Mouse (Mus musculus): ENCODE measurements around the gene Tmem129. TPM values are rescaled to one million over a fixed set of nuclear protein-coding genes. Genes with fewer than 3 reads are reported as not detected.

The Tmem129 gene
- polyA plus RNA-seq, 1 experiment from 2014 or later, result 37.5 TPM

DNA sequence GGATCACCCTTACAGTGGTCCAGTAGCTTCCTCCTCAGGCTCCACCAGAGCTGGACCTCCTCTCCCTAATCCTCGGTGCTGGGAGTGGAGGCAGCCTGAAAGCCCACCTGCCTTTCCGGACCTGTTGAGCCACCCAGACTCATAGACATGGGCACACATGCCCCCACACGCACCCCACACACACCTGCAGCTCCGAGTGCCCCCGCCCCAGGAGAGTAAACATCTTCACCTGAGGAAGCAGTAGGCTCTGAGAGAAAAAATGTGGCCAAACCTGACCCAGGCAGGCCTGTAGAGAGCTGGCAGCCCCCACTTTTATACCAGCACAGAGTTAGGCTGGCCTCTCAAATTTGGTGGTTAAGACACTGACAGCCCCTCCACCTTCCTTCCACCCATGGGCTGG lies 38.2 kb upstream of the Tmem129 start:
- Histone ChIP-seq H3K9me3 (no peaks in the 10 kb centered on the region), H3K9ac (replicated peaks) (no peak overlapping the region), H3K27ac (replicated peaks) (peak overlapping the region; percentile 92), H3K4me1 (peaks cover 96% of the 10 kb centered on the region), H3K4me2 (replicated peaks) (peak overlapping the region; percentile 68), H3K36me3 (no peaks in the 10 kb centered on the region), H3K4me3 (no peak overlapping the region), H3K27me3 (peaks cover 93% of the 10 kb centered on the region)
- WGBS, result 35% methylated on average over 5 of the region's 5 CpGs
- ATAC-seq (ENCODE audit: low FRiP score, low read depth), result no peak

DNA sequence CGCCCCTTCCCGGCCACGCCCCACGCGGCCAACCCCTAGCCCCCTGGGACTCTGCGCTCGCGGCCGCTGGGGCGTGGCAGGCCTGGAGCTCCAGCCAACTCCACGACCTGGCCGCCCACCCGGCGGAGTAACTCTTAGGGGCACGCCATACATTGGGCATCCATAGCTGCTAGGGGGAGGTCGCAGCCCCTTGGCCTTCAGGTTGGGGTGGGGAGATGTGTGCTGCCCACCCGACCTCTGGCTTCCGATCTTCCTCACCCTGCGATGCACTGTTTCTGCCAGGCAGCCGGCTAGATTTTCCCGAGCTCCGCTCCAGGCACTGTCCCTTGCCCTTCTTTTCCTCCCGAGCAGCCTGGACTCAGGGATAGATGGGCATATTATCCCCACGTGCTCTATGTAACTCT lies 37.5 kb upstream of the Tmem129 start:
- H3K9me3 ChIP-seq, result no peaks in the 10 kb centered on the region
- peak overlapping the region; percentile 68 for H3K4me2 ChIP-seq (replicated peaks)
- peak overlapping the region; percentile 41 for H3K4me3 ChIP-seq
- H3K4me1 ChIP-seq, result peaks cover 94% of the 10 kb centered on the region
- H3K27me3 ChIP-seq, result peaks cover 92% of the 10 kb centered on the region
- peak; percentile 5; the same call in 1 of the 2 replicates for ATAC-seq (ENCODE audit: low FRiP score, low read depth)
- peak overlapping the region; percentile 92 for H3K27ac ChIP-seq (replicated peaks)
- H3K36me3 ChIP-seq, result no peaks in the 10 kb centered on the region
- peak overlapping the region; percentile 54 for H3K9ac ChIP-seq (replicated peaks)
- 2% methylated on average over 24 of the region's 24 CpGs for WGBS

DNA sequence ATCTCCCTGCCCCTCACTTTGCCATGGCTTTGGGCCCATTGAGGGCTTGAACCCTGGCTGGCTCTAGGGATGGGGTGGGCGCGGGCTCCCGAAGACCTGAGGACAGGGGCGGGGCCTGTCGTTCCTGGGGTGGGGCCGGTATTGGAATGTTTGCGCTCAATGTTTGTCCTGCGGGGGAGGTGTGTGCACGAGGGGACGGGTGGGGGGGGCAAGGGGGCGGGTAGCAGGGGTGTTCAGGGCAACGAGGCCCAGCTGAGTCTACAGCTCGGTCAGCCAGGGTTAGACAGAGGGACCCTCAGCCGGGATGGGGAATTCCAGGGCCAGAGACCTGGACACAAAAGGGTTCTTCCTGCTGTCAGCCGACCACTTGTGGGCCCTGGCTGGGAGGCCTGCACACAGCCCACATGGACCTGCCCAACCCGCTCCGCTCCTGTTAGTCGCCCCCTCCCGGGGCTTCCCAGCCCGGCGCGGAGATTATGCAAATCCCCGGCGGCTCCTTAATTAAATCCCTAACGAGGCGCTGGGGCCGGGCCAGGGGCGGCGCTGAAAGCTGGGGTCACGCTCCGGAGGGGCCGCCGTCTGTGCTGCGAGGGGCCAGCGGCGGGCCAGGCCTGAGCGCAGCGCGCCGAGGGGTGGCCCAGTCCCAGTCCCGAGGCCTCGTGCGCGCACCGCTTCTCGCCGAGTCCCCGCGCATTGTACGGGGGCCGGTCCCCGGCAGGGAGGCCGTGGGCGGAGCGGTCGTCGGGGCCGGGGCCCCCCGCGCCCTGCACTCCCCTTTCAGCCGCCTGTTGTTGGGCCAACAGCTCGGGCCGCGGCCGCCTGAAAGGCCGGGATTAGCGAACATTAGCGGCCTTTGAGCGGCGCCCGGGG lies 36.9 kb upstream of the Tmem129 start:
- Histone ChIP-seq H3K27ac (replicated peaks) (peak overlapping the region; percentile 92), H3K9ac (replicated peaks) (peak overlapping the region; percentile 54), H3K9me3 (no peaks in the 10 kb centered on the region), H3K4me1 (peaks cover 94% of the 10 kb centered on the region), H3K4me3 (peak overlapping the region; percentile 41), H3K4me2 (replicated peaks) (peak overlapping the region; percentile 68), H3K36me3 (no peaks in the 10 kb centered on the region), H3K27me3 (peaks cover 92% of the 10 kb centered on the region)
- 1% methylated on average over 54 of the region's 71 CpGs for WGBS
- peak; percentile 88 for ATAC-seq (ENCODE audit: low FRiP score, low read depth)

DNA sequence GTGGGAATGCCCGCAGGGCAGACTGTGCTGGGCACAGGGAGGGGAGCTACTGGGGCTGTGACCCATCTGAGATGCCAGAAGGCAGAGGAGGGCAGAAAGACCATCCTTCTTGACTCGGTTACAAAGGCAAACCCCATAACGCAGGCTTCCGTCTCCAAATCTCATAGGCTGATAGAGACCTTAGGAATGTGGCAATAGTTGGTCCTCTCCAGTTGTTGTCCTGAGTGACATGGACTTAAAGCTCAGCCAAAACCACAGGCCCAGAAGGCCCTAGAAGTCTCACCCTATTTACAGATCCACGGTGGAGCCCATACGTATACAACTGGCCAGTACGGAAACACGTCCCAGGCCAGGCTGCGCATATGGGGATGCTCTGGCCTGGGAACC lies 36.2 kb upstream of the Tmem129 start:
- no peaks in the 10 kb centered on the region for H3K36me3 ChIP-seq
- H3K27me3 ChIP-seq, result peaks cover 92% of the 10 kb centered on the region
- H3K4me3 ChIP-seq, result no peak overlapping the region
- H3K4me1 ChIP-seq, result peaks cover 94% of the 10 kb centered on the region
- peak overlapping the region; percentile 92 for H3K27ac ChIP-seq (replicated peaks)
- ATAC-seq (ENCODE audit: low FRiP score, low read depth), result no peak
- H3K9ac ChIP-seq (replicated peaks), result no peak overlapping the region
- peak overlapping the region; percentile 68 for H3K4me2 ChIP-seq (replicated peaks)
- no peaks in the 10 kb centered on the region for H3K9me3 ChIP-seq
- 28% methylated on average over 9 of the region's 9 CpGs for WGBS

DNA sequence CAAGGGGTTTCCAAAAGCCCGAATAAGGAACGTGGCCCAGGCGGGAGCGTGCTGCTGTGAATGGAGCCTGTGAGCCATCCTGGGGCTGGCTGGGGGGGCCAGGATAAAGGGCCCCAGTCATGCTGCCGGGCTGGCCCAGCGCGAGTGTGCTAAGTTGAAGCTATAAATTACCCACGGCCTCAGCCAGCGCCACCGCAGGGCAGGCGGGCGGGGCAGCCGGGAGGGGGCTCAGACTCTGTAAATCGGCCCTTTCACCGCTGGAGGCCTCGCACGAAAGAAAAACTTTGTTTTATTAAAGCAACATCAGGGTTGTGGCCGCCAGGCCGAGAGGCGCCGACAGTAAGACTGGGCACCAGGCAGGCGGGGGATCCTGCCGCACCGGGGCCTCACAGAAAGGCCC lies 34.2 kb upstream of the Tmem129 start:
- ATAC-seq (ENCODE audit: low FRiP score, low read depth), result no peak
- Histone ChIP-seq H3K9me3 (no peaks in the 10 kb centered on the region), H3K36me3 (no peaks in the 10 kb centered on the region), H3K27me3 (peaks cover 86% of the 10 kb centered on the region), H3K4me2 (replicated peaks) (peak overlapping the region; percentile 32), H3K9ac (replicated peaks) (peak overlapping the region; percentile 8; the same call in 1 of the 2 replicates), H3K27ac (replicated peaks) (peak overlapping the region; percentile 77), H3K4me1 (peaks cover 94% of the 10 kb centered on the region), H3K4me3 (no peak overlapping the region)
- WGBS, result 2% methylated on average over 24 of the region's 24 CpGs

DNA sequence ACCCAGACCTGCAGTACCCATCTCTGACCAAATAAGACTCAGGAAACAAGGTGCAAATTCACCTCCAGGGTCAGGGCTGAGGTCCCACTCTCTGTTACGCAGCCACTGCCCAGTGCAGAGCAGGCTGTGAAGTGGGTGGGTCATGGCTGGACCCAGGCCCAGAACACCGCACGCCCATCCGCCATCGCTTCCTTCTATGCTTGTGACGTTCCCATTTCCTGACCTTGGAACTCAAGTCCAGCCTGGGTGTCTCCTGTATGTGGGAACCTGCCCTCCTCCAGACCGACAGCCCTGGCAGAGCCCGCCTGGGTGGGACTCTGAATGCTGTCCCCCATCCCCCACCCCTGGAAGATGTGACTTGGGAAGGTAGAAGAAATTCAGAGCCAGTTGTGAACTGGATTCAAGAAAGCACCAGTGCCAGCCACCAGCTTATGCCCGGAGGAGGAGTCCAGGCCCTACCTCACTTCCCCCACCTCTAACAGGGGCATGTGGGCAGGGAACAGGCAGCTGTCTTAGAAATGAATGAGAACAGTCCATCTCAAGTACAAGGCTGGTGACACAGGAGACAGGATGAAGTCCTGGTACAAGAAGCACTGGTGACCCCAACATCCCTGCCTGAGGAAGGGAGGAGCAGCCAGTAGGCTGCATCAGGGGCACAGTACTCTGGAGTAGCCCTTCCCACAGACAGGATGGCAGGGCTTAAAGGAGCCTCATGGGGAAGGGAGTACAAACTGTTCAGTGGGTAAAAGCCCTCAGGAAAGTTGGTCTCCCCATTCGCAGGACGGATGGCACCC lies 31.8 kb upstream of the Tmem129 start:
- Histone ChIP-seq H3K4me2 (replicated peaks) (peak overlapping the region; percentile 43), H3K4me3 (no peak overlapping the region), H3K9me3 (no peaks in the 10 kb centered on the region), H3K36me3 (no peaks in the 10 kb centered on the region), H3K27me3 (peaks cover 91% of the 10 kb centered on the region), H3K4me1 (peaks cover 75% of the 10 kb centered on the region), H3K9ac (replicated peaks) (peak overlapping the region; percentile 26; the same call in 1 of the 2 replicates), H3K27ac (replicated peaks) (peak overlapping the region; percentile 68)
- 73% methylated on average over 11 of the region's 11 CpGs for WGBS
- peak; percentile 11; the same call in 1 of the 2 replicates for ATAC-seq (ENCODE audit: low FRiP score, low read depth)

DNA sequence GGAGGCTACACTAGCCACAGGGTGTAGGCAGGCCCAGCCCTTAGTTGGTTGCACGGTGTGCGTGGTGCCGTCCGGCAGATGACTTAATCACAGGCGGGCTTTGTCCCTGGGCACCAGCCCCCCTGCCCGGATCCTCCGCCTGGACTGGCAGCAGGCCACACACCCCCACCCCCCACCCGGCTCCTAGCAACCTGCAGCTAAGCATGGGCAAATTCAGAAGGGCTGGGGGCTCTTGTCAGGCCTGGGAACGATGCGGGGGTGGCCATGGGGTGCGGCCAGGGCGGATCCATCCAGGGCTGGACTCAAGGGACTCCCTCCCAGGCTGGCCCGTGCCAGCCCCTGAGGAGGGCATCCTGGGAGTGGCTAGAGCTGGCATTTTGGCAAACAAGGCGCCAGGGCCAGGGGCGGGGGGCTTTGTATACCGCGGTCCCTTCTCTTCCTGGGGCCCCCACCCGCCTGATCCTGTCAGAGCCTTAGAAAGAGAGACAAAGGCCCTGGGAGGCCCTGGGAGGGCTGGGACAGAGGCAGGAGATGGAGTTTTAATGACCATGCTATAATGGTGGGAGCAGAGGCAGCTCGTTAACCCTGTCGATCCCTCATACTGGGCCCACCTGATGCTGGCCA lies 31.1 kb upstream of the Tmem129 start:
- Histone ChIP-seq H3K27me3 (peaks cover 91% of the 10 kb centered on the region), H3K4me2 (replicated peaks) (peak overlapping the region; percentile 43), H3K4me1 (peaks cover 72% of the 10 kb centered on the region), H3K4me3 (0 out of 2 replicates have a peak overlapping the region, but pooled peaks have one; percentile 3), H3K9me3 (no peaks in the 10 kb centered on the region), H3K36me3 (no peaks in the 10 kb centered on the region), H3K9ac (replicated peaks) (peak overlapping the region; percentile 26; the same call in 1 of the 2 replicates), H3K27ac (replicated peaks) (peak overlapping the region; percentile 68)
- WGBS, result 8% methylated on average over 20 of the region's 20 CpGs
- peak; percentile 91 for ATAC-seq (ENCODE audit: low FRiP score, low read depth)

DNA sequence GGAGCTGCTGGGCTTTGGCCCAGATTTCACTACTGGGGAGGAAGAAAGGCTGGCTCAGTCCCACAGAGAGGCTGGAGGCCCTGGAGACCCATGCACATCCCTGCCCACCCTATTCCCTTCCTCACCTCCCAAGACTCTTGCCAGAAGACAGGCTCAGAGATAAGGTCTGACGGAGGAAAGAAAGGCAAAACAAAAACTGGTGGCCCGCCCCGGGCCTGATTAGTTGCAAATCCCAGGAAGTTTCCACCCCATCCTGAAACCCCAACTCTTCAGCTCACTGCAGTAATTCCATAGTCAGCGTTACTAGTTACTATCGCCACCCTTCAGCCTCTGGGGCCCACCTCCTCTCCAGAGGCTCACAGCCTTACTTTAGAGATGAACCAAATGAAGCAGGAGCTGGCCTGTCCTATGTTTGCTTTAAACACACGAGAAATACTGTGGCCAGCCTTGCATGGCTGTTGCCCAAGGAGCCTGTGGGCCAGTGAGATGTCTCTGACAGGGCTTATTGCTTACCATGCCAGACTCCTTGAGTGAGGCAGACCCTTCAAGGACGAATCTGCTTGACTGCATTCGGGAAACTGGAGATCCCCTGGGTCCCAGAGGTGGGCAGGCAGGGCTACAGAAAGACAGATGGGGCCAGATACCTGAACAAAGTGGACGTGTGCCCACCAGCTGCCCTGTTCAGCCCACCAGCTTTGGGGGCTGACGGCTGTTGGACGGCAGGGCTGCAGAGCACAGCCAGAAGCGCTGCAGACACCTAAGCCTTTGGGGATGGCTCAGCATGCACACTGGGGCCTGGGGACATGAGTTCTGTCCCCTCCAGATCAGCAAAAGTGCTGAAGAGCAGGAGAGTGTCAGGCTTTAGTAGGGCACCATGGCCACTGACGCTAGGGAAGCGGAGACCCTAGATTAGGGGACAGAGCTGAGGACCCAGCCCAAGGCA lies 30.3 kb upstream of the Tmem129 start:
- Histone ChIP-seq H3K4me2 (replicated peaks) (peak overlapping the region; percentile 43), H3K27ac (replicated peaks) (peak overlapping the region; percentile 68), H3K27me3 (peaks cover 86% of the 10 kb centered on the region), H3K4me3 (no peak overlapping the region), H3K36me3 (no peaks in the 10 kb centered on the region), H3K9me3 (no peaks in the 10 kb centered on the region), H3K9ac (replicated peaks) (no peak overlapping the region), H3K4me1 (peaks cover 69% of the 10 kb centered on the region)
- WGBS, result 41% methylated on average over 14 of the region's 14 CpGs
- ATAC-seq (ENCODE audit: low FRiP score, low read depth), result no peak

DNA sequence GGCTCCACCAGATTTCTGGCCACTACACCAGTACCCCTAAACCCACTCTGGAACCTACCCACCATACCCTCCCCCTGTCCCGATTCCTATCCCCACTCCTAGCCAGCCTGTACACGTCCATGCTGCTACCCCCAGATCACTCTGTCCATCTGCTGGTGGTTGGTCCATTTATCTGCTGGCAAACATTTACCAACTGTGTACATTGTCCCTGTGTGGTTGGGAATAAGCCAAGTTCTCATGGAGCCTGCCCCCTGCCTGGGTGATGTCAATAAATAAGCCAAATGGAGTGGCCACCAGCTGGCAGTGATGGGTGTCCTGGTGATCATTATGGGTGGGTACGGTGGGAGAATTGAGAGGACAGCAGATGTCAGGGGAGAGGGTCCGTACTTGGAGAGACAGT lies 28.9 kb upstream of the Tmem129 start:
- Histone ChIP-seq H3K9me3 (no peaks in the 10 kb centered on the region), H3K27me3 (peaks cover 80% of the 10 kb centered on the region), H3K4me2 (replicated peaks) (no peak overlapping the region), H3K4me1 (peaks cover 56% of the 10 kb centered on the region), H3K27ac (replicated peaks) (no peak overlapping the region), H3K36me3 (no peaks in the 10 kb centered on the region), H3K4me3 (no peak overlapping the region), H3K9ac (replicated peaks) (no peak overlapping the region)
- 90% methylated on average over 4 of the region's 4 CpGs for WGBS
- no peak for ATAC-seq (ENCODE audit: low FRiP score, low read depth)

DNA sequence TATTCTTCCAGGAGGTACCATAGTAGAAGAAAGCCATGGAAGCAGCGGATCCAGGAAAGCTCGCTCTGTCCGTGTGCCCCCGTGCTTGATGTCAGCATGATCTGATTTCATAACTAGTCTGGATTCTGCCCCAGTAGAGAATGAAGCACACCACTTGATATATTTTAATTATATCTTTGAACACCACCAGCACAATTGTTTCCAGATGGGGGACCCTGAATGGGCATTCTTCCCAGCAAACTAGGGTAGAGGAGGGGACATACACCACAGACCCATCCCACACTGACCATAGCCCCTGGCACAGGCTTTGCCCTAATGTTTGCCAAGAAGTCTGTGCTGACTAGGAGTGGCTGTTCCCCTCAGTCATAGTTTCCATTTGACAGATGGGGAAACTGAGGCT lies 26.7 kb upstream of the Tmem129 start:
- H3K4me2 ChIP-seq (replicated peaks), result no peak overlapping the region
- WGBS, result 85% methylated on average over 4 of the region's 4 CpGs
- ATAC-seq (ENCODE audit: low FRiP score, low read depth), result no peak
- H3K27ac ChIP-seq (replicated peaks), result no peak overlapping the region
- H3K9ac ChIP-seq (replicated peaks), result no peak overlapping the region
- H3K27me3 ChIP-seq, result peaks cover 58% of the 10 kb centered on the region
- no peak overlapping the region for H3K4me3 ChIP-seq
- H3K4me1 ChIP-seq, result peaks cover 37% of the 10 kb centered on the region
- H3K36me3 ChIP-seq, result no peaks in the 10 kb centered on the region
- H3K9me3 ChIP-seq, result no peaks in the 10 kb centered on the region

Measured in midbrain, embryonic 12.5 days (tissue).